Mouse (Mus musculus) erythroblast, embryonic 14.5 days (primary cell): ENCODE measurements around the gene Herpud1. TPM values are rescaled to one million over a fixed set of nuclear protein-coding genes. Genes with fewer than 3 reads are reported as not detected.
"Not testable (repeated sequence)": the region's sequence is repeated elsewhere in the genome, so short reads cannot be mapped to it uniquely, and the experiment has no call there.

Experiments
- H3K27me3 ChIP-seq: 2 replicates; pipeline ENCODE4 v1.6.1; 2012; ENCODE audit warnings: inconsistent platforms; ENCODE audit not compliant: control insufficient read depth
- H3K36me3 ChIP-seq: 2 replicates; pipeline ENCODE4 v1.6.1; 2012; ENCODE audit warnings: mild to moderate bottlenecking, inconsistent platforms; ENCODE audit not compliant: control insufficient read depth
- H3K4me1 ChIP-seq: 2 replicates; pipeline ENCODE4 v1.6.1; 2012; ENCODE audit warnings: inconsistent platforms; ENCODE audit not compliant: control insufficient read depth
- H3K4me3 ChIP-seq: replicated peaks from 2 replicates; pipeline ENCODE3; 2012; ENCODE audit warnings: moderate library complexity, mild to moderate bottlenecking, inconsistent platforms
- H3K9me3 ChIP-seq: 2 replicates; pipeline ENCODE4 v1.6.1; 2012; ENCODE audit warnings: low read length, inconsistent platforms, mixed read lengths; ENCODE audit not compliant: control insufficient read depth
- GATA1 ChIP-seq: IDR thresholded peaks from 2 replicates; pipeline ENCODE4 v1.6.1; 2012; ENCODE audit warnings: low read length, inconsistent platforms, mixed read lengths
- TAL1 ChIP-seq: IDR thresholded peaks from 3 replicates; pipeline ENCODE4 v1.6.1; 2012; ENCODE audit warnings: low read length, inconsistent platforms, mixed read lengths
- polyA plus RNA-seq: library from polyadenylated mRNA; stranded (reverse); fragments of >175 nt; gene quantifications from 2 replicates; pipeline ENCODE4 v1.2.3, GENCODE M21; 2012

Gene Herpud1
- polyA plus RNA-seq, 1 experiment = 21.2 TPM

DNA sequence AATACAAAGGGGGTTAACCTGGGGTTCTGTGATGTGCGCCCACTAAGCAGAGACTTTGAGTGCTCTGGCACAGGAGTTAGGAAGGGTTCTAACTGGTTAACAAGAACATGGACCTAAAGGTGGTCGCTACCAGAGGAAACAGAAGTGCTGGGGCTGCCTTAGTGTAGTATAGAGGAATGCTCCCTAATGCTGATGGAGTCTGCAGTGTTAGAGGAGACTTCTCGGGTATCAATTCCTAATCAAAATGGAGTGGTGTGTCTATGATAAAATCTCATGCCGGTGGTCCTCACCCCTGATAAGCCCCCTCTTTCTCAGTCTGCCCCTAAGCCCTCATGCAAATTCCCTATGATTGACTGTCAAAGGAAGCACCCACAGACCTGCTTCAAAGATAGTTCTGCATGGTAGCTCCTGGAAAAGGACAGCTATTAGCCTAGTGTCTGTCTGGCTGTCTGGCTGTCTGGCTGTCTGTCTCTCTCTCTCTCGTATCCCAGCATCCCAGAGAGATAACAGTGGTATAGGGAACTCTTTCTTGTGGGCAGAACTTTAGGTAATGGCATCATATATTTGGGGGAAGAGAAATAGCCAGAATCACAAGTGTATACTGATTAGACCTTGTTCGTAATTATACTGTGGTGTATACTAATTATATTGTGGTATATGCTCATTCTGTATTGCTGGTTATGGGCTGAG is 9.8 kb downstream of the Herpud1 start:
- H3K9me3 ChIP-seq = no peaks in the 10 kb centered on the region
- H3K36me3 ChIP-seq = peaks cover 90% of the 10 kb centered on the region
- H3K4me1 ChIP-seq = peaks cover 2% of the 10 kb centered on the region; the same call in 1 of the 2 replicates
- TF ChIP-seq GATA1 (no peak), TAL1 (no peak)
- H3K27me3 ChIP-seq = no peaks in the 10 kb centered on the region
- no peak overlapping the region for H3K4me3 ChIP-seq

DNA sequence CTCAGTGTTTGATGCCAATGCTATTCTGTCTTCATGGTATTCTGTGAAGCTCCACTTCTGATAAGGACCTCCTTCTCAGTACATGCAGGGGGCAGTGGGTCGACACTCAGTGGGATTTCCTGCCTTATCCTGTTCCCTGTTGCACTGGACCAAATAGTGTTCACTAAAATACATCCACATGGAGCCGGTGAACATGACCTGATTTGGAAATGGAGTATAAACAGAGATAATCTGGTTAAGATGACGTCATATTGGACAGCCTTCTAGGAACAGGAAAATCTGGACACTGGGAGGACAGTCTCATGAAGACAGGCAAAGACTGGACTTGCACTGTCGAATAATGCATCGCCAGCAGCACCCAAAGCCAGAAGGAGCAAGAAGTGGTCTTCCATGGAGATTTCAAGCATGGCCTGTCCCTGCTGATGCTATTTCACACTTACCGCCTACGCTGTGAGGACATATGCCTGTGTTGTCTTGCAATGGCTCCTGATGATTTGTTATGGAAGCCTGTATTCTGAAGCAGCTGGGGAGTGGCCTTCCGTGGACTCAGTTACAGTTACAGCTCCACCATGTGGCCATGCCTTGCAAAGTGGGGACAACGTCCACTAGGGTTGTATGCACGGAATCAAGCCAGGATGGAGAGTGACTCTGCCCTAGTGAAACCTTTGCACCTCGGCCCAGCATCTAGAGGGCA is 10.9 kb downstream of the Herpud1 start:
- Histone ChIP-seq H3K27me3 (no peaks in the 10 kb centered on the region), H3K4me1 (no peaks in the 10 kb centered on the region), H3K36me3 (peaks cover 79% of the 10 kb centered on the region), H3K4me3 (no peak overlapping the region), H3K9me3 (no peaks in the 10 kb centered on the region)
- no peak for TF ChIP-seq GATA1
- TF ChIP-seq TAL1 = no peak

DNA sequence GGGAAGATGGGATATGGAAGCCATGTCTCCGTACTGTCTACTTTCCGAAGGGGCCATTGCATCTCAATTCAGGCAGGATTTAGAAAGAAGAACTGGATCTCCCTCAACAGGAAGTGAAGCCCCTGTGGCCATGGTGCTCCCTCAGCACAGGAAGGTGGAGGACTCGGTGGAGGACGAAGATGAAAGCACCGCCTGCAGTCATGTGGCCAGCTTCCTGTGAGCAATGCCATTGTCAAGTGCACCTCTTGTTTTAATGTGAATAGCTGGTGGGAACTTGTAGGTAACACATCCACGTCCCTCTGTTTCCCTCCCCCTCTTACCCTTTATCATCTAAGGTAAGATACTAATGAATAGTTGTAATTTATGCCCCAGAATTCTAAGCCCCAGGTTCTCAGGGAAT is 12.3 kb downstream of the Herpud1 start:
- TF ChIP-seq GATA1 = no peak
- TF ChIP-seq TAL1 = no peak
- H3K27me3 ChIP-seq = no peaks in the 10 kb centered on the region
- H3K9me3 ChIP-seq = no peaks in the 10 kb centered on the region
- H3K36me3 ChIP-seq = peaks cover 65% of the 10 kb centered on the region
- H3K4me3 ChIP-seq = no peak overlapping the region
- no peaks in the 10 kb centered on the region for H3K4me1 ChIP-seq

DNA sequence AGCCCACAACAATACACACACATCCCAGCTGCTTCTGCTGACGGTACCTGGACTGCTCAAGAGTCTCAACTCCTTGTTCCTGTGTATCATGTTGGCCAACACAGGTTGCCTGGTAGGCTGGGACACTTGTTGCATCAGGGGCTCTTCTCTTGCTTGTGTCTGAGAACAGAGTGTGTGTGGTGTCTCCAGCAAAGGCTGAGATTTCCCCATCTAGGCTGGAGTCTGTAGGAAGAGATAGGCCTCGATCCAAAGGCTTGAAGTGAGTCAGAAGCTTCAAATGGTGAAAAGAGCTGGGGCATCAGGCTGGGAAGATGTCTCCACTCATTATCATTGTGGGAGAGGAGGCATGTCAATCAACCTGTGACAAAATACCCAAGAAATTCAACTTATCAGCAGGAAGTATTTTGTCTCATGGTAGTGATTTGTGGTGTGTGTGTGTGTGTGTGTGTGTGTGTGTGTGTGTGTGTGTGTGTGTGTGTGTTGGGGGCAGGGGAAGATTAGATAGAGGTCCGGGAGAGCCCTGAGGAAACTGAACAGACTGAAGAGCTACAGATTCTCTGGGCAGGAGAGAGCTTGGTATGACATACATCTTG is 13.2 kb downstream of the Herpud1 start:
- Histone ChIP-seq H3K9me3 (no peaks in the 10 kb centered on the region), H3K4me3 (no peak overlapping the region), H3K27me3 (no peaks in the 10 kb centered on the region), H3K36me3 (peaks cover 56% of the 10 kb centered on the region), H3K4me1 (no peaks in the 10 kb centered on the region)
- TF ChIP-seq GATA1 (no peak), TAL1 (no peak)

DNA sequence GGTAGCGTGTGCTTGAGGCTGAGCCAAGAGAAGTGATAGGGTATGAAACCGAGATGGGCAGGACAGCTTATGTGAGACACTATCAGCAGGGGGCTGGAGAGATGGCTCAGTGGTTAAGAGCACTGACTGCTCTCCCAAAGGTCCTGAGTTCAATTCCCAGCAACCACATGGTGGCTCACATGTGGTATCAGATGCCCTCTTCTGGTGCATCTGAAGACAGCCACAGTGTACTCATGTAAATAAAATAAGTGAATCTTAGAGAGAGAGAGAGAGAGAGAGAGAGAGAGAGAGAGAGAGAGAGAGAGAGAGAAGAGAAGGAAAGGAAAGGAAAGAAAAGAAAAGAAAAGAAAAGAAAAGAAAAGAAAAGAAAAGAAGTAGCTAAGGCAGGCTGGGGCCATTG is 13.7 kb downstream of the Herpud1 start:
- not testable (repeated sequence) for H3K4me1 ChIP-seq
- peaks cover 51% of the 10 kb centered on the region for H3K36me3 ChIP-seq

DNA sequence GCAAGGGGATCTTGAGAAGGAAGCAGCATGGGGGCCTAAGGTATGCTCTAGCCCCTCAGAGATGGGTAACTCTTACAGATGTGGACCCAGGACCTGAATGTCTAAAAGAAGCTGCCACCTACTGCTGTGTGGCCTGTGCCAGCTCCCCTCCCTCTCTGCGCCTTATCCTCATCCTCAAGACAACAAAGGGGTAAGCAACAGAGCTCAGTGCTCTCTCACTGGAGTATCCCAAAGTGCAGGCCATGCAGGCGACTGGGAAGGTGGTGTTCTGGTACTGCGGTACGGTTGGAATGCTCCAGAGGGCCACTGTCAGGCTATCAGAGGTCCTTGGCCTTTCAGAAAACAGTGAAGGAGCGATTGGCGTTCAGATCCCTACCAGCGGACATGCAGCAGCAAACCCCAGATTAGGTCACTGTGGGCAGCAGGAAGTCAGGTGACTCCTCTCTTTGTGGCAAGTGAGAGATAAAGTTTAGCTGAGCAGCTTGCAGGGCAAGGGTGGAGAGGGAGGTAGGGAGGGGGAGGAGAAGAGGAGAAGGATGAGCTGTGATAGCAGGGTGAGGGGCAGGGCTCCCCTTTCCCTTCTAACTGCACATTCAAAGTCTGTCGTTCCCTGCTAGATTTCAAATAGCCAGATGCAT is 22.3 kb downstream of the Herpud1 start:
- Histone ChIP-seq H3K36me3 (no peaks in the 10 kb centered on the region), H3K4me1 (peaks cover 7% of the 10 kb centered on the region), H3K4me3 (no peak overlapping the region), H3K27me3 (no peaks in the 10 kb centered on the region), H3K9me3 (no peaks in the 10 kb centered on the region)
- TF ChIP-seq TAL1 = no peak
- TF ChIP-seq GATA1 = no peak

More for the DNA sequence above, 13.7 kb downstream of the Herpud1 start:
- not testable (repeated sequence) for H3K9me3 ChIP-seq, H3K4me3 ChIP-seq, H3K27me3 ChIP-seq

DNA sequence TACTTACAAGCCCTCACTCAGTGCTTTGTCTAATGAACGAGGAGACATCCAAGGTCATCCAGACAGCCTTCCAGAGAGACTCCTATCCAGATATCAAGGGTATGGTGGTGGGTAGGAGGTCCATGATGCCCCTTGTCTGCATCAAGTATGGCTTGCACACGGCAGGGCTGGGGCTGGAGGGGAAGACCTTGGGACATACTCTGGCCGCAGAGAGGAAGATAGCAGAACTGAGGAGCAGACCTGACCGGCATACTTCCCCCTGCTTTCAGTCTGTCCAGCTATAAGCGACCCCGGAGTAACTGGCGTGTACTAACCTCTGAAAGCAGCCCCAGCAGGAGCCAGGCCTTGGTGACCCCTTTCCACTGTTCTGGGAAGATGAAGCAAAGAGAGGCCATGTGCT is 23.3 kb downstream of the Herpud1 start:
- H3K4me1 ChIP-seq = peaks cover 7% of the 10 kb centered on the region
- no peaks in the 10 kb centered on the region for H3K9me3 ChIP-seq
- TF ChIP-seq TAL1 (no peak), GATA1 (no peak)
- no peaks in the 10 kb centered on the region for H3K27me3 ChIP-seq
- no peak overlapping the region for H3K4me3 ChIP-seq
- no peaks in the 10 kb centered on the region for H3K36me3 ChIP-seq

DNA sequence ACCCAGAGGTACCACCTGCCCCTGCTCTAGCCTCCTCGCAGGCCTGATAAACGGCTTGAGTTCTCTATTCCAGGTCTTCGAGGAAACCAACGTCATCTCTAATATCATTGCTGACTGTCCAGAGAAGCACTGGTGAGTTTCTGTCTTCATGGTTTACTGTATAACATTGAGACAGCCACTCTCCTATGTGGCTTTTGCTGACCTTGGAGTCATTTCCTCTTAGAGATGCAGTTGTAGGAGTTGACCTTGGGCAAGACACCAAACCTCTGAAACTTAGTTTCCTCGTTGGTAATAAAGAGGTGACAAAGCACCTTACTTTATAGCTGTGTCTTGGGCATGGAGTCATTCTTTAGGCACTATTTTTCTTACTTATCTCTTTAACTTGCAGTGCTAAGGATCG is 26.3 kb downstream of the Herpud1 start:
- peaks cover 7% of the 10 kb centered on the region for H3K4me1 ChIP-seq

DNA sequence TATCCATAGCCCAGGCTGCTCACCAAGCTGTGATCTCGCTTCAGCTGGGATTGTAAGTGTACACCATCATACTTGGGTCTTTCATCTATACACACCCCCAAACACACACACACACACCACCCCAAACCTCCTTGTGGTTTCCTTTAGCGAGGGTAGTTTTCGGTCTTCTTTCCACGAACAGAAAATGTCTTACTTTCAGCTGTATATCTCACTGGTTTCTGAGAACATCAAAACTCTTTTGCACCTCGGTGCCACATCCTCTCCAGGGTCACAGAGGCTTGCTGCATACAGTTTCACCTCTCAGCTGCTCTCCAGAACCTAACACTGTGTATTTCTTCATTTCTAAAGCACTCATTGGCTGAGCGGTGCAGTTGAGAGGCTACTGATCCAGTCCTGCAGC is 27.3 kb downstream of the Herpud1 start:
- Histone ChIP-seq H3K27me3 (no peaks in the 10 kb centered on the region), H3K4me3 (no peak overlapping the region), H3K36me3 (no peaks in the 10 kb centered on the region), H3K4me1 (peaks cover 3% of the 10 kb centered on the region; the same call in 1 of the 2 replicates), H3K9me3 (no peaks in the 10 kb centered on the region)
- no peak for TF ChIP-seq GATA1
- TF ChIP-seq TAL1 = no peak

More for the DNA sequence above, 26.3 kb downstream of the Herpud1 start:
- Histone ChIP-seq H3K36me3 (no peaks in the 10 kb centered on the region), H3K27me3 (no peaks in the 10 kb centered on the region), H3K4me3 (no peak overlapping the region), H3K9me3 (no peaks in the 10 kb centered on the region)
- no peak for TF ChIP-seq TAL1
- TF ChIP-seq GATA1 = no peak
